Mouse (Mus musculus) left cerebral cortex, postnatal 4 days (tissue): ENCODE results near the gene Pitpnm2. TPM values are rescaled to one million over a fixed set of nuclear protein-coding genes. Genes with fewer than 3 reads are reported as not detected.
A peak's percentile ranks its signal among the peaks of the same experiment; 100 is the strongest.
"Not testable (repeated sequence)": the region's sequence is repeated elsewhere in the genome, so short reads cannot be mapped to it uniquely, and the experiment has no call there.

ENCODE experiments used
- DNase-seq: peaks from one replicate; pipeline ENCODE4 v3.0.0-alpha.2; 2022
- intact Hi-C: fragments of 180-260 bp; cut with DNase I; formaldehyde crosslinking; loops from one replicate; pipeline ENCODE4 v1.15.1; 2025
- total RNA-seq, 2 experiments: library from RNA; stranded (reverse); gene quantifications; 2 replicates each; pipeline ENCODE4 v1.2.3; 2021

Pitpnm2 gene
- total RNA-seq, result 100 to 1,000 TPM; 146 to 151 TPM

GRCm38 (mm10) chr5:124249614-124250591 is at the start of gene Pitpnm2:
Pitpnm2 (minus strand) TSS chr5:124249760.
- intact Hi-C loops, result loop anchor here (5.0 kb wide), 1 partner anchor 83 kb away; no protein-coding TSS in a partner anchor
- DNase-seq, result peak; percentile 43

- DNase-seq, intact Hi-C loops: not testable (repeated sequence)
These were observed 49.7 kb upstream of the Pitpnm2 start for GRCm38 (mm10) chr5:124299307-124299706.

- DNase-seq, result no peak
- intact Hi-C loops, result no loop called here
These were observed 46.9 kb upstream of the Pitpnm2 start for GRCm38 (mm10) chr5:124296475-124296874.

- intact Hi-C loops, result no loop called here
- DNase-seq, result no peak
These were observed 44.4 kb upstream of the Pitpnm2 start for GRCm38 (mm10) chr5:124293967-124294366.

- no peak for DNase-seq
- intact Hi-C loops, result no loop called here
These were observed 40.7 kb upstream of the Pitpnm2 start for GRCm38 (mm10) chr5:124290216-124290615.

- intact Hi-C loops, result no loop called here
These were observed 38.2 kb upstream of the Pitpnm2 start for GRCm38 (mm10) chr5:124287616-124288247.

GRCm38 (mm10) chr5:124284330-124284729 is 34.8 kb upstream of the Pitpnm2 start:
- peak; percentile 4 for DNase-seq
- intact Hi-C loops, result no loop called here

More at GRCm38 (mm10) chr5:124287616-124288247, 38.2 kb upstream of the Pitpnm2 start:
- DNase-seq, result no peak

- no peak for DNase-seq
- intact Hi-C loops, result no loop called here
These were observed 33.3 kb upstream of the Pitpnm2 start for GRCm38 (mm10) chr5:124282854-124283253.

- DNase-seq, result no peak
- intact Hi-C loops, result no loop called here
These were observed 20.7 kb upstream of the Pitpnm2 start for GRCm38 (mm10) chr5:124270226-124270625.

- DNase-seq, result no peak
- intact Hi-C loops, result no loop called here
These were observed 20.1 kb upstream of the Pitpnm2 start for GRCm38 (mm10) chr5:124269661-124270060.

- intact Hi-C loops, result no loop called here
- no peak for DNase-seq
These were observed 18.1 kb upstream of the Pitpnm2 start for GRCm38 (mm10) chr5:124267652-124268051.

GRCm38 (mm10) chr5:124266821-124267220 is 17.3 kb upstream of the Pitpnm2 start:
- no peak for DNase-seq

GRCm38 (mm10) chr5:124263246-124263645 is 13.7 kb upstream of the Pitpnm2 start:
- intact Hi-C loops, result no loop called here
- no peak for DNase-seq

More at GRCm38 (mm10) chr5:124266821-124267220, 17.3 kb upstream of the Pitpnm2 start:
- intact Hi-C loops, result no loop called here

- DNase-seq, result no peak
- intact Hi-C loops, result no loop called here
These were observed 12.5 kb upstream of the Pitpnm2 start for GRCm38 (mm10) chr5:124262090-124262489.

- intact Hi-C loops, result loop anchor here (5.0 kb wide), 1 partner anchor 97 kb away; no protein-coding TSS in a partner anchor
- DNase-seq, result no peak
These were observed 9.6 kb upstream of the Pitpnm2 start for GRCm38 (mm10) chr5:124259133-124259532.

GRCm38 (mm10) chr5:124258026-124258425 is 8.5 kb upstream of the Pitpnm2 start:
- intact Hi-C loops, result loop anchor here (5.0 kb wide), 1 partner anchor 96 kb away; no protein-coding TSS in a partner anchor

GRCm38 (mm10) chr5:124255141-124255540 is 5.6 kb upstream of the Pitpnm2 start:
- intact Hi-C loops, result loop anchor here (5.0 kb wide), 1 partner anchor 93 kb away; no protein-coding TSS in a partner anchor

More at GRCm38 (mm10) chr5:124258026-124258425, 8.5 kb upstream of the Pitpnm2 start:
- no peak for DNase-seq

GRCm38 (mm10) chr5:124253555-124253954 is 4.0 kb upstream of the Pitpnm2 start:
- no peak for DNase-seq
- intact Hi-C loops, result no loop called here

More at GRCm38 (mm10) chr5:124255141-124255540, 5.6 kb upstream of the Pitpnm2 start:
- no peak for DNase-seq

GRCm38 (mm10) chr5:124252580-124253320 is 3.2 kb upstream of the Pitpnm2 start:
- no peak for DNase-seq
- intact Hi-C loops, result no loop called here

GRCm38 (mm10) chr5:124251070-124251469 is 1.5 kb upstream of the Pitpnm2 start:
- DNase-seq, result no peak
- intact Hi-C loops, result no loop called here
